Comparison of ENCODE assay signal across 9 mouse cellular contexts in the genomic region with DNA sequence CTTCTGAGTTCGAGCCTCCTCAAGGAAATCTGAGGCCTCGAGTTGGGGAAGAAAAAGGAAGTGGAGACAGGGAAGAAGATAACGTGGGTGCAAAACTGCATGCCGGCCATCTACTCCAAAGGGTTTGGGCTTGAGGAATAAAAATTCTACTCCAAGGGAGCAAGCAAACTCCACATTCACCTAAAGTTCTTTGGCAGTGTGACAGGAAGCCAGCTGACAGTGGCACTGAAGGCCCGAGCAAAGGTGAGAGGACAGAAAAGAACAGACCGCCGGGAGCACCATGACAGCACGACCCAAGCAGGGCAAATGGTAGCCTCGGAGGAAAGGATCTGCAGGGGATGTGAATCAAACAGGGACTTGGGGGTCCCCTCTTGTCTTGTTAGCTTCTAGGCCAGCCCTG. TPM values are rescaled to one million over a fixed set of nuclear protein-coding genes. Genes with fewer than 3 reads are reported as not detected.
DNase-seq lines count a peak whose midpoint lies in the region; ATAC-seq and TF ChIP-seq lines count a peak whose summit lies in the region.
"Had no signal": no experiment of that assay in that cellular context is flagged by ENCODE, and none has a peak within 500 bp of the region (broad histone marks: within the 10 kb centered on the region; RNA-seq: fewer than 3 reads in every experiment).

No protein-coding gene starts in this region.

- peaks cover 78% of the 10 kb centered on the region for H3K36me3 ChIP-seq in embryonic facial prominence, embryonic 10.5 days (replicated peaks)
- peaks cover 77% of the 10 kb centered on the region for H3K36me3 ChIP-seq in hindbrain, embryonic 14.5 days (replicated peaks; ENCODE audit: control insufficient read depth, insufficient read depth)
- peaks cover 46% of the 10 kb centered on the region for H3K36me3 ChIP-seq in liver, embryonic 13.5 days

- no peak for ATAC-seq in hindbrain, embryonic 14.5 days (ENCODE audit: low FRiP score)
- no peak for ATAC-seq in liver, embryonic 13.5 days (ENCODE audit: low read depth)

- no peaks in the 10 kb centered on the region for H3K9me3 ChIP-seq in embryonic facial prominence, embryonic 10.5 days
- no peaks in the 10 kb centered on the region for H3K9me3 ChIP-seq in hindbrain, embryonic 14.5 days (ENCODE audit: control insufficient read depth, low read length)
- no peaks in the 10 kb centered on the region for H3K9me3 ChIP-seq in liver, embryonic 13.5 days (replicated peaks)

- 25% methylated on average over 9 of the region's 9 CpGs for WGBS in embryonic facial prominence, embryonic 10.5 days
- 24% methylated on average over 9 of the region's 9 CpGs for WGBS in hindbrain, embryonic 14.5 days
- 3% methylated on average over 9 of the region's 9 CpGs for WGBS in liver, embryonic 13.5 days (ENCODE audit: insufficient replicate concordance)

- TF ChIP-seq CTCF in gastrocnemius, adult 2 months (IDR thresholded peaks at IDR 0.05) = no peak

- no peaks in the 10 kb centered on the region for H3K27me3 ChIP-seq in embryonic facial prominence, embryonic 10.5 days (replicated peaks; ENCODE audit: low read depth, poor library complexity, severe bottlenecking)
- H3K27me3 ChIP-seq in hindbrain, embryonic 14.5 days (ENCODE audit: control insufficient read depth, insufficient read depth, low read length) = no peaks in the 10 kb centered on the region
- no peaks in the 10 kb centered on the region for H3K27me3 ChIP-seq in liver, embryonic 13.5 days

- H3K27ac ChIP-seq in gastrocnemius, adult 2 months = peak overlapping the region; percentile 100
- peak overlapping the region; percentile 97 for H3K27ac ChIP-seq in embryonic facial prominence, embryonic 10.5 days (replicated peaks)
- peak overlapping the region; percentile 94 for H3K27ac ChIP-seq in hindbrain, embryonic 14.5 days
- peak overlapping the region; percentile 89 for H3K27ac ChIP-seq in liver, embryonic 13.5 days

- no peak for DNase-seq in gastrocnemius, adult 2 months
- DNase-seq in gastrocnemius, postnatal 4 days (ENCODE audit: low spot score in 2 of 2) = no peak
- no peak for DNase-seq in embryonic facial prominence, embryonic 10.5 days (ENCODE audit: low spot score)
- no peak for DNase-seq in hindbrain, embryonic 14.5 days (ENCODE audit: low spot score)
- DNase-seq in liver, embryonic 13.5 days = no peak
- no peak for DNase-seq in ovary, postnatal 10 days (ENCODE audit: low spot score)
- no peak for DNase-seq in layer of hippocampus, adult 18-20 months (ENCODE audit: low spot score in 2 of 2)
- no peak for DNase-seq in adrenal gland, adult (ENCODE audit: inconsistent age in 2 of 2, low spot score in 1 of 2)

- peak overlapping the region; percentile 87 for H3K4me3 ChIP-seq in gastrocnemius, adult 2 months
- H3K4me3 ChIP-seq in embryonic facial prominence, embryonic 10.5 days = peak overlapping the region; percentile 77
- H3K4me3 ChIP-seq in hindbrain, embryonic 14.5 days (replicated peaks; ENCODE audit: low read length) = peak overlapping the region; percentile 62
- peak overlapping the region; percentile 83 for H3K4me3 ChIP-seq in liver, embryonic 13.5 days (replicated peaks)

- H3K4me1 ChIP-seq in embryonic facial prominence, embryonic 10.5 days = peaks cover 36% of the 10 kb centered on the region
- peaks cover 7% of the 10 kb centered on the region for H3K4me1 ChIP-seq in hindbrain, embryonic 14.5 days (replicated peaks; ENCODE audit: control insufficient read depth, insufficient read depth, low read length)
- peaks cover 43% of the 10 kb centered on the region for H3K4me1 ChIP-seq in liver, embryonic 13.5 days (replicated peaks)

- intact Hi-C loops in gastrocnemius, adult 2 months (cut with DNase I) = no loop called here

- H3K9ac ChIP-seq in hindbrain, embryonic 14.5 days = peak overlapping the region; percentile 91
- peak overlapping the region; percentile 91 for H3K9ac ChIP-seq in liver, embryonic 13.5 days

- peak overlapping the region; percentile 92 for H3K4me2 ChIP-seq in hindbrain, embryonic 14.5 days (replicated peaks)
- peak overlapping the region; percentile 95 for H3K4me2 ChIP-seq in liver, embryonic 13.5 days

RNA-seq across cellular contexts. Expression of a gene that starts 0.8 kb away (rescaled TPM):
- total RNA-seq in gastrocnemius, adult 2 months (2021) = 100 to 1,000 TPM; 112 to 128 TPM
- total RNA-seq in gastrocnemius, postnatal 4 days (2021) = 100 to 1,000 TPM; 136 to 144 TPM
- 266 and 270 TPM in 2 replicates for polyA plus RNA-seq in embryonic facial prominence, embryonic 10.5 days (2016; fragmentation: Nextera tagmentation; extraction: Ambion mirVana)
- 210 and 213 TPM in 2 replicates for polyA plus RNA-seq in hindbrain, embryonic 14.5 days (2014; fragmentation: Nextera tagmentation; extraction: Ambion mirVana)
- 96.4 and 102 TPM in 2 replicates for polyA plus RNA-seq in liver, embryonic 13.5 days (2015; fragmentation: Nextera tagmentation; extraction: Ambion mirVana)
- total RNA-seq in layer of hippocampus, adult 18-20 months (2021) = 100 to 1,000 TPM; 160 to 170 TPM

RNA-seq across cellular contexts. Expression of a gene that starts 7.8 kb away (rescaled TPM):
- total RNA-seq in gastrocnemius, adult 2 months (2021) = under 1 TPM in 1 of 2 experiments, not detected in 1; 0.17 TPM
- 1 to 10 TPM; 1.3 to 1.9 TPM for total RNA-seq in gastrocnemius, postnatal 4 days (2021)
- 28.4 and 31.7 TPM in 2 replicates for polyA plus RNA-seq in embryonic facial prominence, embryonic 10.5 days (2016; fragmentation: Nextera tagmentation; extraction: Ambion mirVana)
- polyA plus RNA-seq in hindbrain, embryonic 14.5 days (2014; fragmentation: Nextera tagmentation; extraction: Ambion mirVana) = 485 and 502 TPM in 2 replicates
- polyA plus RNA-seq in liver, embryonic 13.5 days (2015; fragmentation: Nextera tagmentation; extraction: Ambion mirVana) = 1.3 and 1.4 TPM in 2 replicates
- total RNA-seq in layer of hippocampus, adult 18-20 months (2021) = 100 to 1,000 TPM; 595 to 617 TPM

RNA-seq across cellular contexts. Expression of a gene that starts 12.3 kb away (rescaled TPM):
- 10 to 100 TPM; 54.7 to 56.9 TPM for total RNA-seq in gastrocnemius, adult 2 months (2021)
- 10 to 100 TPM; 22.8 to 24.0 TPM for total RNA-seq in gastrocnemius, postnatal 4 days (2021)
- polyA plus RNA-seq in embryonic facial prominence, embryonic 10.5 days (2016; fragmentation: Nextera tagmentation; extraction: Ambion mirVana) = 30.0 and 31.2 TPM in 2 replicates
- 72.7 and 72.9 TPM in 2 replicates for polyA plus RNA-seq in hindbrain, embryonic 14.5 days (2014; fragmentation: Nextera tagmentation; extraction: Ambion mirVana)
- 2.3 and 2.9 TPM in 2 replicates for polyA plus RNA-seq in liver, embryonic 13.5 days (2015; fragmentation: Nextera tagmentation; extraction: Ambion mirVana)
- total RNA-seq in layer of hippocampus, adult 18-20 months (2021) = 100 to 1,000 TPM; 230 to 231 TPM

RNA-seq across cellular contexts. Expression of a gene that starts 17.7 kb away (rescaled TPM):
- total RNA-seq in gastrocnemius, adult 2 months (2021) = 10 to 100 TPM; 41.2 to 53.8 TPM
- 10 to 100 TPM; 57.9 to 59.6 TPM for total RNA-seq in gastrocnemius, postnatal 4 days (2021)
- polyA plus RNA-seq in embryonic facial prominence, embryonic 10.5 days (2016; fragmentation: Nextera tagmentation; extraction: Ambion mirVana) = 70.5 and 73.4 TPM in 2 replicates
- 62.4 and 72.6 TPM in 2 replicates for polyA plus RNA-seq in hindbrain, embryonic 14.5 days (2014; fragmentation: Nextera tagmentation; extraction: Ambion mirVana)
- polyA plus RNA-seq in liver, embryonic 13.5 days (2015; fragmentation: Nextera tagmentation; extraction: Ambion mirVana) = 45.5 and 46.6 TPM in 2 replicates
- total RNA-seq in layer of hippocampus, adult 18-20 months (2021) = 10 to 100 TPM; 21.6 to 24.0 TPM

RNA-seq across cellular contexts. Expression of a gene that starts 20.7 kb away (rescaled TPM):
- not detected for total RNA-seq in gastrocnemius, adult 2 months (2021)
- under 1 TPM; 0.29 to 0.34 TPM for total RNA-seq in gastrocnemius, postnatal 4 days (2021)
- 1.4 and 1.9 TPM in 2 replicates for polyA plus RNA-seq in embryonic facial prominence, embryonic 10.5 days (2016; fragmentation: Nextera tagmentation; extraction: Ambion mirVana)
- polyA plus RNA-seq in hindbrain, embryonic 14.5 days (2014; fragmentation: Nextera tagmentation; extraction: Ambion mirVana) = 20.7 and 23.8 TPM in 2 replicates
- 0.49 and 0.89 TPM in 2 replicates for polyA plus RNA-seq in liver, embryonic 13.5 days (2015; fragmentation: Nextera tagmentation; extraction: Ambion mirVana)
- total RNA-seq in layer of hippocampus, adult 18-20 months (2021) = 100 to 1,000 TPM; 124 to 128 TPM
- total RNA-seq: hematopoietic stem cell, adult 5-6 weeks had no signal

Comparison
In these comparisons a context has a peak if more than half of its experiments do, and no peak if none do; other contexts are left out.
1. RNA of a gene that starts 7.8 kb away (total RNA-seq): 595 to 617 TPM in layer of hippocampus, adult 18-20 months; 1.3 to 1.9 TPM in gastrocnemius, postnatal 4 days and 0.17 TPM in gastrocnemius, adult 2 months; every median in the first group is over 100 times any median in the second.
2. Peak in every context shown above with its lines, with median percentiles within 50 percentile points of each other: H3K27ac ChIP-seq and H3K4me3 ChIP-seq.